Mouse (Mus musculus): ENCODE measurements at regions not wholly inside any gene's neighbourhood (a gene's known extent, or its start where the extent isn't known, plus 50 kb on each side); places are given as distances from the start of the nearest gene placed in this dataset.

DNA sequence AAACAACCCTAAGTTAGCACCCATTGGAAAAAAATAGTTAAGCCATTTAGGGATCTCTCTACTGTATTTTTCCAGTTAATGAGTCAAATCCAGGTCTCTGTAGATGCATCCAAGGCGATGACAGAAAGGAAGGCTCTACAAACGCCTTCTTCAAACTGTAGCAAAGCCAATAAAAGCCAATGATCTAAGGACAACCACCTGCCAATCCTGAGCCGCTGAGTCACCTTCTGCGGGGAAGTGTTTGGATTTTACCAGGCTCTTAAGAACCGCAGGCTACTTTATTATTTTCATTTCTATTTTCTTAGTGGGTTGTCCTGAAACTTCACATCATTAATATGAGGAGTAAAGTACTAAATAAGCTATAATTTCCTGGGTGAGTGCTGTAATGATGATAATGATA, 171.4 kb upstream of the Fn1 start:
- TF ChIP-seq CTCF (IDR thresholded peaks at IDR 0.05; ENCODE audit: low read depth) (no peak), EP300 (IDR thresholded peaks at IDR 0.05; ENCODE audit: low read depth) (no peak)
